Mouse (Mus musculus): ENCODE measurements around the gene Hexim1.

Hexim1 gene

GRCm38 (mm10) chr11:103119609-103120008 is 3.6 kb downstream of the Hexim1 start:
- no peak for DNase-seq

DNA sequence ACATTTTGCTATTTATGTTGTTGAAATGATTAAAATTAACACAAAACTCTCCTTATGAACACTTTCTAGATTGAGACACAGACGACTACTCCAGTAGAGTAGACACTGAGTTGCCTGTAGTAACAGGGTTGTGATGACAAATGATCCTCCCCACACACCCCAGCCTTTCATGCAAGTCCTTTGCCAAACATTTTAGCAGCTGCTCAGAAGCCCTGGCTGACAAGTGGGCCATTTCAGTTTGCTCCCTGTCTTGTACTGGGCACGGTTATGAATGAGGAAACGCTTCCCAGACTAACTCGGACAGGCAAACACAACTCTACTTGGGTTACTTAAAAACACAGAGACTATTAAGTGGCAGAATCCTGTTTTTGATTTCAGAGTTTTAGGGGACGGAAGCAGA is 4.3 kb downstream of the Hexim1 start:
- DNase-seq = no peak

GRCm38 (mm10) chr11:103131701-103132575 is 15.9 kb downstream of the Hexim1 start, which contains the start of gene Hexim2:
Hexim2 (plus strand) TSS chr11:103132429.
- peak; percentile 70 to 73 for DNase-seq

GRCm38 (mm10) chr11:103132576-103133455 is 16.8 kb downstream of the Hexim1 start:
- DNase-seq = peak; percentile 100

DNA sequence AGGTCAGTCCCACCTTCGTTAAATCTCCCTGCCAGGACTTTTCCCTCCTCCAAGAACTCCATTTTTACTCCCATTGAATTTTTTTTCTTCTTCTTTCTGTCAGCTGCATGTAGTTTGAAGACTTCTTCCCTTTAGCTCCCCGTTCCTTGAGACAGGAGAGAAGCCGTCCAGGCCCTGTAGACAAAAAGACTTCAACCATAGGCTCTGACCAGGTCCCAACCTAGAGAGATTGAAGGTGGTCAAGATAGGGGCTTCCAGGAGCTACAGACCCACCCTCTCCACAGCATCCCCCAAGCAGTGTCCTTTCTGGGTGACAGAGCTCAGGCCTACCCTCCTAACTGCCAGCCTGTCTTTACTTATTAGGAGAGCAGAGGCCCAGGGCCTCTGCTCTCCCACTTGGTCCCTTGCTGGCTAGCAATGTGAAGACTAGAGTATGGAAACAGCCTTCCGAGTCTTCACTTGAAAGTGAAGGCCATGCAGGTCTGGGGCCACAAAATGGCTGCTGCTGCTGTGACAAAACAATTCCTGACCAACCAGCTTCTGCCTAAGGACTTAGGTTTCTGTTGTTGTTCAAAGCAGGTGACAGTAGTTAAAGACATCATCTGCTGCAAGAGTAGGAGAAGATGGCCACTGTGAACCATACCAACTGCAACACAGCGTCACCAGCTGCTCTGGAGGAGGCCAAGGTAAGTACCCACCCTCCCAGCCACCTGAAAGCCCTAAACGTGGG is 17.6 kb downstream of the Hexim1 start:
- DNase-seq = no peak

- no peak for DNase-seq
Measured at GRCm38 (mm10) chr11:103134221-103134620, 18.2 kb downstream of the Hexim1 start.

GRCm38 (mm10) chr11:103136039-103136577 is 20.1 kb downstream of the Hexim1 start:
- no peak for DNase-seq

DNA sequence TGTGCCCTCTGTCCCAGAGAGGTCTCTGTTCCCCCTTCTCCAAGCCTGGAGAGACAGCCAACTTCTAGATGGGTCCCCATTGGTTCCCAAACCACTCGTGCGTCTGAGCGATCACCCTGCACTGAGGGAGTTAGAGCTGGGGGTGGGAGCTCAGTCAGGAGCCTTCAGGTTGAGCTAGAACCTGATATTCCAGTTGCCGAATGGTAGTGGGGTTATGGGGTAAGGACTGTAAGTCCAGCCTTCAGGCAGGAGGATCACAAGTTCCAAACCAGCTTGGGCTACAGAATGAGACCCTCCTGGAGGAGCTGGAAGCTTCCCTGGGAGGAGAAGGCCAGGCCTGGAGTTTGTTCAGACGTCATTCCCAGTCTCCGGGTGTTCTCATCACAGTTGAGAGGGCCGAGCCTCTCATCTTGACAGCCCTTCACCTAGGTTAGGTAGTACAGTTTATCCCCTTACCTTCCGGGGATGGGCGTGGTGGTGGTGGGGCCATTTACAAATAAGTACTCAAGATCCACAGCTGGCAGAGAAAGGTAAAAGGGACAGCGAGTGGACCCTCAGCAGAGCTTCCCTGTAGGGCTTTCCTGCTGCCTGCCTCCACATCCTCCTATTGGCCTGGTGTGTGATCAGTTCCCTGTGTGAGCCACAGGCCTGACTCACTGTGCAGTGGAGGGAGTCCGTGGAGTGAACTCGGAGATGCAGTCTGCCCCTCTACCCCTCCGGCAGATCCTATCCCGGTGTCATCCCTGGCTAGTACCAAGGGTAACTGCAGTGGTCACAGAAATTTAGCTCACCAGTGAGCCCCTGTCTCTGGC is 24.1 kb downstream of the Hexim1 start:
- DNase-seq = no peak

- DNase-seq = no peak
Measured at GRCm38 (mm10) chr11:103140763-103141100, 24.7 kb downstream of the Hexim1 start.

GRCm38 (mm10) chr11:103141101-103141943 is 25.3 kb downstream of the Hexim1 start:
- no peak for DNase-seq

- DNase-seq = no peak
Measured at GRCm38 (mm10) chr11:103141944-103142255, 25.9 kb downstream of the Hexim1 start.

DNA sequence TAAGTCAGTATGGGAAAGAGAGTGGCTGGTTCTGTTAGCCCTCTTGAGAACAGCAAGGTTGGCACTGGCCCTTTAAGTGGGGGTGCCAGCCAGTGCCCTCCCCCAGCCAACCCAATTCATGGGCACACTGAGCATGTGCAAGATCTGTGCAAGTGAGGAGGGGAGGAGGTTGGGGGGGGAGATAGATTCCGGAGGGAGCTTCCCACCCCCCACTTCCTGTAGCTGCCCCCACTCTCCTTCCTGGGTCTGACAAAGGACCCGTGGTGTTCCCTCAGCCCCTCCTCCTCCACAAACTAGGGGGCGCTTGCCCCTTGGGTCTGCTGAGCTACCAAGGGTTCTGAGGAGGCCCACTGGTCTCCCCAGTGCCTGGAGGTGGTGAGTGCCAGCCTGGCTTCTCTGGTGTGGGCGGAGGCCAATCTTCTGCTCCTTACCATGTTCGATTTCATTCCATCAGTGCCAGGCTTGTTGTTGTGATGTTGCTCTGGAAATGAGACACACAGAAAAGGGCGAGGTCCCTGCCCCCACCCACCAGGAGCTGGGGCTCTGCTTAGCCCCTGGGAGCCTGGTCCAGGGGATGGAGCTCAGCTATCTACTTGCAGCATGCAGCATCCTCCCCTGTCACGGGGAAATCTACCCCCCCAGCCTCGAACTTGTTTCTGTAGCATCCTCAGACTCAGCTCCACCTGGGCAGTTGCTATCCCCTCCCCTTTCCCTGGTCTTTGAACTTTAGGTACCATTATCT is 26.6 kb downstream of the Hexim1 start:
- peak; percentile 85 to 87 for DNase-seq

- DNase-seq = no peak
Measured at GRCm38 (mm10) chr11:103144309-103145285, 28.6 kb downstream of the Hexim1 start.

GRCm38 (mm10) chr11:103146386-103146785 is 30.4 kb downstream of the Hexim1 start:
- DNase-seq = no peak

GRCm38 (mm10) chr11:103147766-103148165 is 31.7 kb downstream of the Hexim1 start:
- no peak for DNase-seq

- no peak for DNase-seq
Measured at GRCm38 (mm10) chr11:103149771-103150170, 33.7 kb downstream of the Hexim1 start.

- peak; percentile 99 for DNase-seq
Measured at GRCm38 (mm10) chr11:103158621-103159478, 42.8 kb downstream of the Hexim1 start.

- DNase-seq = no peak
Measured at GRCm38 (mm10) chr11:103160738-103161137, 44.7 kb downstream of the Hexim1 start.

All from cerebellum, postnatal 36 days (tissue).